Mouse (Mus musculus): ENCODE results near the gene Lrit2. TPM values are rescaled to one million over a fixed set of nuclear protein-coding genes. Genes with fewer than 3 reads are reported as not detected.

Gene Lrit2
- polyA plus RNA-seq (2012; rRNA removed), result not detected in 2 replicates

GRCm38 (mm10) chr14:37067629-37068028, at the start of gene Lrit2:
Gene Lrit2, plus strand, starts transcription at chr14:37067929.

DNA sequence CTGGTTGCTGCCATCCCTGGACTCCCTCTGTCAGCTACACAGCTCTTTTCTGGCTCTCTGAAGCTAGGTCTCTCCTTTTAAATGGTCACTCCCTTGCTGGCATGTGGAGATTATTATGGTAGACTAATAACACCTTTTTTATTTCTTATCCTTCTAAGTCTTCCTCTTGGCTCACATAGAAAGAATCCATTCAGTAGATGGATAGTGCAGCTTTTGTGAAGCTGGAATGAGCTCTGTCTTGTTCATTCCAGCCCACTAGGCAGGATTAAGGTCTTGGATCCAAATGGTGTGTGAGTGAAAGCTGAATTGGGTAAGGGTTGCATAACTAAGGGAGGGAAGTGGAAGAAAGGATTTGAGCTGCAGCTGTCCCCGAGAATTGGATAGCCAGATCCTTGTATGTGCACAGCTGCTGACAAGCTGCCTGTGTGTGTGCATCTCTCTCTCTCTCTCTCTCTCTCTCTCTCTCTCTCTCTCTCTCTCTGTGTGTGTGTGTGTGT, 18.8 kb upstream of the Lrit2 start, which contains the start of gene Rgr:
Rgr (minus strand) TSS at position 51 of the 497 bp plus-strand sequence.

DNA sequence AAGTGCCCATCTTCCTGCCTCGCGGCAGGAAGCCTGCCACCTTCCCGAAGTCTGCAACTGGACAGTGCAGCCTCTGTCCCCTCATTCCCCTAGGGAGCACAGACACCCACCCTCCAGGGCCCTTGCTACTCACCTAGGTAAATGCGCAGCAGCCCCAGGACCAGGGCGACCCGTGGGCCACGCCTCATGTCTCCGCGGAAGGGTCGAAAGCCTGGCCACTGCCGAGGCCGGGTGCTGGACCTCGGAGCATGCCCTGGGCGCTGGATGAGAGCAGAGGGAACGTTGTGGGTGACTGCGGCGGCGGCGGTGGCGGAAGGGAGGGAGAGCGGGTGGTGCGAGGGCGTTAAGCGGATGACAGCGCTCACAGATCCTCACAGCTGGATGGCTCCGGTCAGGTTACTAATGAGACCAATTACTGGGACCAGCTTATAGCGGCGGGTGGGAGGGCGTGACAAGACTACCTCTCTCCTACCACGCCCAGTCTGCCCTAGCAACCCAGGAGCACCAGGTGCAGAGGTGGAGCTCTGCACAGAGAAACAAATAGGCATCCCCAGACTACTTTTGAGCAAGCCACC, 30.3 kb downstream of the Lrit2 start, which contains the start of gene Cdhr1:
Cdhr1 (minus strand) TSS at position 392 of the 575 bp plus-strand sequence.

DNA sequence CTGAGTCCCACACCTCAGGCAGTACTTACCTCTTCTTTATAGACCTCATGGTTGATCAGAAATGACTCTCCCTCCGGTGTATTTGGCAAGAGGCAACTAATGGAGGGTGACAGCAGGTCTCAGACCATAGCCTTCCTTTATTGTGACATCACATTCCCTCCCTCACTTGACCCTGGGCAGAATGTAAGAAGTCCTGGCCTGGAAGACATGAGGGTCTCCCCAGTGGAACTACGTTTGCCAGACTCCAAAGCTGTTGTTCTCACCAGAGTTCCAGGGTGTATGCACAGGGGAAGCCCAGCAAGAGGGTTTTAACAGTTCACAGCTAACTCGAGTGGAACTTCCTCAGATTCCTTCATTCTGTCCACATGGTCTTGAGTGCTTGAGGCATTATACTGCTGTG, 46.2 kb downstream of the Lrit2 start, which contains the start of gene 2610528A11Rik:
2610528A11Rik (minus strand) TSS at position 101 of the 400 bp plus-strand sequence.

Other genes with a start within 250 kb of the Lrit2 start
- gene Ccser2, start 99.2 kb upstream of the Lrit2 start, polyA plus RNA-seq (2012; rRNA removed), result 2.5 TPM in 2 replicates
- gene Rgr, start 19.0 kb upstream of the Lrit2 start, polyA plus RNA-seq (2012; rRNA removed), result not detected in 2 replicates
- gene Lrit1, start 13.1 kb upstream of the Lrit2 start, polyA plus RNA-seq (2012; rRNA removed), result not detected in 2 replicates
- gene Cdhr1, start 30.4 kb downstream of the Lrit2 start, polyA plus RNA-seq (2012; rRNA removed), result 0.11 and 0.15 TPM in 2 replicates
- gene 2610528A11Rik, start 46.1 kb downstream of the Lrit2 start, polyA plus RNA-seq (2012; rRNA removed), result 2.2 and 4.2 TPM in 2 replicates
- 43.0 and 50.5 TPM in 2 replicates for gene Ghitm, start 67.3 kb downstream of the Lrit2 start, polyA plus RNA-seq (2012; rRNA removed)

Measured in stomach, adult 2 months (tissue).